Mouse (Mus musculus): Measurements from ENCODE around the gene Nmnat3. TPM values are rescaled to one million over a fixed set of nuclear protein-coding genes. Genes with fewer than 3 reads are reported as not detected.

Nmnat3 gene
- total and polyA plus RNA-seq, 3 experiments: 16.0 to 19.3 (median 17.5) TPM

GRCm38 (mm10) chr9:98374897-98375296 lies 87.7 kb downstream of the Nmnat3 start:
- H3K27ac ChIP-seq: no peak overlapping the region
- intact Hi-C loops (cut with DNase I): no loop called here
- H3K79me2 ChIP-seq (replicated peaks; ENCODE audit: control insufficient read depth, insufficient read depth, low read length): no peaks in the 10 kb centered on the region
- H3K36me3 ChIP-seq (ENCODE audit: control insufficient read depth, insufficient read depth, low read length): no peaks in the 10 kb centered on the region
- WGBS: 86% methylated on average over 11 of the region's 11 CpGs
- H3K4me1 ChIP-seq (ENCODE audit: control insufficient read depth, insufficient read depth, low read length): no peaks in the 10 kb centered on the region
- TF ChIP-seq CTCF (IDR thresholded peaks at IDR 0.05) (no peak), POLR2A (IDR thresholded peaks at IDR 0.05; ENCODE audit: insufficient read depth, low read depth, low read length) (no peak), EP300 (IDR thresholded peaks at IDR 0.05; ENCODE audit: insufficient read depth, low read depth, low read length) (no peak)
- no peaks in the 10 kb centered on the region for H3K27me3 ChIP-seq (ENCODE audit: control insufficient read depth, insufficient read depth, low read length)
- no peak for DNase-seq
- H3K9ac ChIP-seq (ENCODE audit: low read depth, low read length): no peak overlapping the region
- no peak overlapping the region for H3K4me3 ChIP-seq

GRCm38 (mm10) chr9:98375329-98376170 lies 88.3 kb downstream of the Nmnat3 start:
- Histone ChIP-seq H3K36me3 (ENCODE audit: control insufficient read depth, insufficient read depth, low read length) (no peaks in the 10 kb centered on the region), H3K27ac (no peak overlapping the region), H3K4me1 (ENCODE audit: control insufficient read depth, insufficient read depth, low read length) (no peaks in the 10 kb centered on the region), H3K27me3 (ENCODE audit: control insufficient read depth, insufficient read depth, low read length) (no peaks in the 10 kb centered on the region), H3K4me3 (no peak overlapping the region), H3K9ac (ENCODE audit: low read depth, low read length) (no peak overlapping the region), H3K79me2 (replicated peaks; ENCODE audit: control insufficient read depth, insufficient read depth, low read length) (no peaks in the 10 kb centered on the region)
- TF ChIP-seq EP300 (IDR thresholded peaks at IDR 0.05; ENCODE audit: insufficient read depth, low read depth, low read length) (no peak), CTCF (IDR thresholded peaks at IDR 0.05) (no peak), POLR2A (IDR thresholded peaks at IDR 0.05; ENCODE audit: insufficient read depth, low read depth, low read length) (no peak)
- DNase-seq: no peak
- intact Hi-C loops (cut with DNase I): no loop called here
- 63% methylated on average over 5 of the region's 5 CpGs for WGBS

GRCm38 (mm10) chr9:98379736-98380135 lies 92.5 kb downstream of the Nmnat3 start:
- Histone ChIP-seq H3K79me2 (replicated peaks; ENCODE audit: control insufficient read depth, insufficient read depth, low read length) (no peaks in the 10 kb centered on the region), H3K36me3 (ENCODE audit: control insufficient read depth, insufficient read depth, low read length) (no peaks in the 10 kb centered on the region), H3K27ac (no peak overlapping the region), H3K9ac (ENCODE audit: low read depth, low read length) (no peak overlapping the region), H3K27me3 (ENCODE audit: control insufficient read depth, insufficient read depth, low read length) (no peaks in the 10 kb centered on the region), H3K4me1 (ENCODE audit: control insufficient read depth, insufficient read depth, low read length) (no peaks in the 10 kb centered on the region), H3K4me3 (no peak overlapping the region)
- intact Hi-C loops (cut with DNase I): no loop called here
- 81% methylated on average over 4 of the region's 4 CpGs for WGBS
- DNase-seq: no peak
- no peak for TF ChIP-seq POLR2A (IDR thresholded peaks at IDR 0.05; ENCODE audit: insufficient read depth, low read depth, low read length)
- TF ChIP-seq EP300 (IDR thresholded peaks at IDR 0.05; ENCODE audit: insufficient read depth, low read depth, low read length): no peak
- no peak for TF ChIP-seq CTCF (IDR thresholded peaks at IDR 0.05)

GRCm38 (mm10) chr9:98380593-98380992 lies 93.4 kb downstream of the Nmnat3 start:
- intact Hi-C loops (cut with DNase I): no loop called here
- DNase-seq: no peak
- Histone ChIP-seq H3K79me2 (replicated peaks; ENCODE audit: control insufficient read depth, insufficient read depth, low read length) (no peaks in the 10 kb centered on the region), H3K4me3 (no peak overlapping the region), H3K9ac (ENCODE audit: low read depth, low read length) (no peak overlapping the region), H3K4me1 (ENCODE audit: control insufficient read depth, insufficient read depth, low read length) (no peaks in the 10 kb centered on the region), H3K36me3 (ENCODE audit: control insufficient read depth, insufficient read depth, low read length) (no peaks in the 10 kb centered on the region), H3K27ac (no peak overlapping the region), H3K27me3 (ENCODE audit: control insufficient read depth, insufficient read depth, low read length) (no peaks in the 10 kb centered on the region)
- TF ChIP-seq POLR2A (IDR thresholded peaks at IDR 0.05; ENCODE audit: insufficient read depth, low read depth, low read length) (no peak), EP300 (IDR thresholded peaks at IDR 0.05; ENCODE audit: insufficient read depth, low read depth, low read length) (no peak), CTCF (IDR thresholded peaks at IDR 0.05) (no peak)
- WGBS: 85% methylated on average over 9 of the region's 9 CpGs

GRCm38 (mm10) chr9:98387741-98388632 lies 100.8 kb downstream of the Nmnat3 start:
- intact Hi-C loops (cut with DNase I): no loop called here
- Histone ChIP-seq H3K36me3 (ENCODE audit: control insufficient read depth, insufficient read depth, low read length) (no peaks in the 10 kb centered on the region), H3K27me3 (ENCODE audit: control insufficient read depth, insufficient read depth, low read length) (no peaks in the 10 kb centered on the region), H3K4me3 (no peak overlapping the region), H3K9ac (ENCODE audit: low read depth, low read length) (no peak overlapping the region), H3K4me1 (ENCODE audit: control insufficient read depth, insufficient read depth, low read length) (peaks cover 1% of the 10 kb centered on the region; the same call in 1 of the 2 replicates), H3K27ac (no peak overlapping the region), H3K79me2 (replicated peaks; ENCODE audit: control insufficient read depth, insufficient read depth, low read length) (no peaks in the 10 kb centered on the region)
- TF ChIP-seq EP300 (IDR thresholded peaks at IDR 0.05; ENCODE audit: insufficient read depth, low read depth, low read length) (no peak), CTCF (IDR thresholded peaks at IDR 0.05) (no peak), POLR2A (IDR thresholded peaks at IDR 0.05; ENCODE audit: insufficient read depth, low read depth, low read length) (no peak)
- 63% methylated on average over 10 of the region's 10 CpGs for WGBS
- peak in 1 of 2 experiments; percentile 37 for DNase-seq
